Mouse (Mus musculus): ENCODE measurements at regions not wholly inside any gene's neighbourhood (a gene's known extent, or its start where the extent isn't known, plus 50 kb on each side); places are given as distances from the start of the nearest gene placed in this dataset.

GRCm38 (mm10) chr14:21932771-21933170, 56.6 kb downstream of the Zfp503 start:
- DNase-seq (ENCODE audit: inconsistent age in 2 of 2, low spot score in 1 of 2) = peak; percentile 27 to 71

DNA sequence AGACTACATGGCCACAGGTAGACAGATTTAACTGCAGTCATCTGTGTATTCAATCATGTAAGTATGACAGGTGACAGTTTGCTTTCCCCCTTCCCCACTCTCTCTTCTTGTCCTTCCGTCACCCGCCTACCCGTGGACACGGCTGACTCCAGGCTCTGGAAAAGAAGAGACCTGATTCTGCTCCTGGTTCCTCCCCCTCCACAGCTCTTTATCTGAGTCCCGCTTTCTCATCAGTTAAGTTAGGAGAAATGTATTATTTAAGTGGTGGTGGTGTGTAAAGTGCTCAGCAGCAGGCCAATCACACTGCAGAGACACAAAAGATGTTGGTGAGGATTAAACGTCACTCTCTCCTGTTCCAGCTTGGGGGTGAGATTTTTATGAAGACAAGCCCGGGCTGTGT, 57.5 kb downstream of the Zfp503 start:
- no peak for DNase-seq (ENCODE audit: inconsistent age in 2 of 2, low spot score in 1 of 2)

- no peak for DNase-seq (ENCODE audit: inconsistent age in 2 of 2, low spot score in 1 of 2)
Measured at GRCm38 (mm10) chr14:21929048-21929447, 60.4 kb downstream of the Zfp503 start.

DNA sequence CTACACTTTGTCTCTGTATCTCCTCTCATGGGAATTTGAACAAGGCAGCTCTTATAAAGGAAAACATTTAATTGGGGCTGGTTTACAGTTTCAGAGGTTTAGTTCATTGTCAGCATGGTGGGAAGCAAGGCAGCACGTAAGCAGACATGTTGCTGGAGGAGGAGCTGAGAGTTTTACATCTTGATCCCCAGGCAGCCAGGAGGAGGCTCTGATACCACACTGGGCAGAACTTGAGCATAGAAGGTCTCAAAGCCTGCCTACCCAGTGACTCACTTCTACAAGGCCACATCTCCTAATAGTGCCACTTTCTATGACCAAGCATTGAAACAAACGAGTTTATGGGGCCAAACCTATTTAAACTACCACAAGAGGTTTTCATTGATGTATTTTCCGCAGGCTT, 67.9 kb upstream of the Comtd1 start:
- peak; percentile 45 to 75 for DNase-seq (ENCODE audit: inconsistent age in 2 of 2, low spot score in 1 of 2)

GRCm38 (mm10) chr14:21904498-21905395, 56.0 kb upstream of the Comtd1 start:
- peak; percentile 34 to 74 for DNase-seq (ENCODE audit: inconsistent age in 2 of 2, low spot score in 1 of 2)

GRCm38 (mm10) chr14:21903562-21904497, 55.1 kb upstream of the Comtd1 start:
- DNase-seq (ENCODE audit: inconsistent age in 2 of 2, low spot score in 1 of 2) = peak; percentile 88 to 95

DNA sequence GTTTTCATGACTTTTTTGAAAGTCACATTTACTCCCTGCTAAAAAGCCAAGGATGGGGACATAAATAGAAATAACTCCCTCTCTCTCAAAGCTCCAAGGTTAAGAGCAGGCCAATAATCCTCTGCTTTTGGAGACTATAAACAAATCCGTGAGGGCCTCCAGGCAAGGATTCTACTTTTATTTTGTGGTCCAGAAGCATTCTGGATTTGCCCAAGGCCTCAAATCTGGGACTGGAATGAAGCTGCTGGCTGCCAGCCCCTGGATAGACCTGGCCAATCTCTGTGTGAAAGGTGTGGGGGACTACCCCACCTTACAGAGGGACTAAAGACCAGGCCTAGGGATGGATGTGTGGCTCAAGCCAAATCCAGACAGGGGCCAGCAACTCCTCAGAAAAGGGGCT, 54.1 kb upstream of the Comtd1 start:
- DNase-seq (ENCODE audit: inconsistent age in 2 of 2, low spot score in 1 of 2) = peak; percentile 29 to 68

- DNase-seq (ENCODE audit: inconsistent age in 2 of 2, low spot score in 1 of 2) = peak; percentile 46 to 76
Measured at GRCm38 (mm10) chr14:21902456-21902855, 53.7 kb upstream of the Comtd1 start.

DNA sequence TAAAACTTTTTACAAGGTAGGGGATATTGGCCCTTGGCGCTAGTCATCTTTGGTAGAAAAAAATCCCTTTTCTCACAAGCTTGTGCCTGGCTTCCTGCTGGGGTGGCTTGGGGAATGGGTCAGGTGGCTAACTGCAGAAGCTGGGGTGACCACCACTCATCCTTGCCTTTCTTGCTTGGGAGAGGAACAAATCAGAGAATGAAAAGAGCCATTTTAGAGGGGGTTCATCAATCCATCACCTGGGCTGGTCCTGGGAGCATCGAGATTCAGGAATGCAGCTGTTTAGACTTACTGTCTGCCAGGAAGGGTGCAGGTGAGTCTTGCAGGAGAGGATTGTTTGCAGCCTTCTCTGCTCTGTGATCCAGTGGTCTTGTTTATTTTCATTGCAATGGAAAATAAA, 52.2 kb upstream of the Comtd1 start:
- peak in 1 of 2 experiments; percentile 16 for DNase-seq (ENCODE audit: inconsistent age in 2 of 2, low spot score in 1 of 2)

- no peak for DNase-seq (ENCODE audit: inconsistent age in 2 of 2, low spot score in 1 of 2)
Measured at GRCm38 (mm10) chr14:21900516-21900915, 51.7 kb upstream of the Comtd1 start.
